In the genomic region with DNA sequence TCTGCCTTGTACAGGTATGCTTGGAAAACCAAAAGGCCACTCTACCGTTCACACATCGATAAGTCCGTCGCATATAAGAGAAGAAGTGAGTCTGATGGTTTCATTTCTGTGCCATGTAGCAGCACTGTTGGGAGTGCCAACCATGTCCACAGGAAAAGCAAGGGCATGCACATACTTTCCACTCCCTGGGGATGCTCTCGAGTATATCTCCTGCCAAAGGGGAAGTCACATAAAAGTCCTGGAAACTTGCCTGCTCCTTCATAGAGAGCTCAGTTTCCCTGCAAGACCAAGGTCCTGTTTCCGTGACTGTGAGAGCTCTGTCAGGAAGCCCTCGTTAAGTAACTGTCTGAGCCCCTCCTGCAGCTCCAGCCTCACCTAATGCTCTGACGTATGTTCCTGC, we compare ENCODE assay signal across 27 mouse cellular contexts.
"Had no signal": no experiment of that assay in that cellular context is flagged by ENCODE, and none has a peak within 500 bp of the region (broad histone marks: within the 10 kb centered on the region; RNA-seq: fewer than 3 reads in every experiment).

No protein-coding gene starts in this region.

- DNase-seq: cerebellum, adult 8-10 months; cerebellum, adult 9-10 months; cerebellum, adult 9-11 months; cerebellum, postnatal 10 days; cerebellum, postnatal 14 days; cerebellum, postnatal 25 days; cerebellum, postnatal 36 days; embryo, embryonic 11 days; forebrain, postnatal 0 days; gastrocnemius, adult 2 months; gastrocnemius, postnatal 10 days; gastrocnemius, postnatal 14 days; gastrocnemius, postnatal 25 days; gastrocnemius, postnatal 36 days; heart, adult 18-20 months; heart, adult 2 months had no signal

- H3K9ac ChIP-seq: embryonic facial prominence, embryonic 12.5 days; embryonic facial prominence, embryonic 13.5 days; embryonic facial prominence, embryonic 15.5 days; forebrain, embryonic 12.5 days; forebrain, embryonic 13.5 days; forebrain, embryonic 15.5 days; forebrain, postnatal 0 days had no signal

- ATAC-seq: forebrain, embryonic 13.5 days; forebrain, embryonic 14.5 days; forebrain, embryonic 15.5 days; forebrain, embryonic 16.5 days; forebrain, postnatal 0 days had no signal

- H3K4me1 ChIP-seq: embryonic facial prominence, embryonic 12.5 days; embryonic facial prominence, embryonic 13.5 days; embryonic facial prominence, embryonic 15.5 days; forebrain, embryonic 10.5 days; forebrain, embryonic 12.5 days; forebrain, embryonic 13.5 days; forebrain, embryonic 15.5 days had no signal

- H3K36me3 ChIP-seq: embryonic facial prominence, embryonic 15.5 days had no signal

- H3K27ac ChIP-seq: embryonic facial prominence, embryonic 12.5 days; embryonic facial prominence, embryonic 13.5 days; embryonic facial prominence, embryonic 15.5 days; forebrain, embryonic 10.5 days; forebrain, embryonic 12.5 days; forebrain, embryonic 13.5 days; forebrain, embryonic 15.5 days; gastrocnemius, adult 2 months; heart, adult 2 months; heart, embryonic 10.5 days had no signal

- H3K27me3 ChIP-seq: embryonic facial prominence, embryonic 12.5 days; embryonic facial prominence, embryonic 13.5 days; embryonic facial prominence, embryonic 15.5 days; forebrain, embryonic 12.5 days; forebrain, embryonic 13.5 days; forebrain, embryonic 15.5 days had no signal

- H3K4me3 ChIP-seq: embryonic facial prominence, embryonic 12.5 days; embryonic facial prominence, embryonic 13.5 days; embryonic facial prominence, embryonic 15.5 days; erythroblast, embryonic 14.5 days; forebrain, embryonic 10.5 days; forebrain, embryonic 12.5 days; forebrain, embryonic 13.5 days; forebrain, embryonic 15.5 days; gastrocnemius, adult 2 months; heart, adult 2 months; heart, embryonic 10.5 days had no signal

- H3K4me2 ChIP-seq: embryonic facial prominence, embryonic 12.5 days; embryonic facial prominence, embryonic 13.5 days; embryonic facial prominence, embryonic 15.5 days; forebrain, embryonic 12.5 days; forebrain, embryonic 13.5 days; forebrain, embryonic 15.5 days had no signal

- H3K9me3 ChIP-seq: embryonic facial prominence, embryonic 12.5 days; embryonic facial prominence, embryonic 13.5 days; embryonic facial prominence, embryonic 15.5 days; forebrain, embryonic 10.5 days; forebrain, embryonic 12.5 days; forebrain, embryonic 13.5 days; forebrain, embryonic 15.5 days; heart, embryonic 10.5 days had no signal
